Mouse (Mus musculus) G1E-ER4 (cell line): Measurements from ENCODE around the gene Spryd3. TPM values are rescaled to one million over a fixed set of nuclear protein-coding genes. Genes with fewer than 3 reads are reported as not detected.

Experiments used
- GATA1 ChIP-seq: IDR thresholded peaks from one replicate; pipeline ENCODE4 v1.8.0; 2012; ENCODE audit warnings: low read length, inconsistent platforms
- polyA plus RNA-seq: library from polyadenylated mRNA; stranded (reverse); fragments of >175 nt; gene quantifications from 2 replicates; pipeline ENCODE4 v1.2.3, GENCODE M21; 2012

The Spryd3 gene
- polyA plus RNA-seq, 1 experiment = 17.4 TPM

GRCm38 (mm10) chr15:102074070-102074731 lies 61.8 kb downstream of the Spryd3 start:
- TF ChIP-seq GATA1 = no peak

GRCm38 (mm10) chr15:102073559-102074069 lies 62.4 kb downstream of the Spryd3 start, which contains the start of gene Eif4b:
Eif4b (plus strand) TSS chr15:102073773.
- no peak for TF ChIP-seq GATA1

DNA sequence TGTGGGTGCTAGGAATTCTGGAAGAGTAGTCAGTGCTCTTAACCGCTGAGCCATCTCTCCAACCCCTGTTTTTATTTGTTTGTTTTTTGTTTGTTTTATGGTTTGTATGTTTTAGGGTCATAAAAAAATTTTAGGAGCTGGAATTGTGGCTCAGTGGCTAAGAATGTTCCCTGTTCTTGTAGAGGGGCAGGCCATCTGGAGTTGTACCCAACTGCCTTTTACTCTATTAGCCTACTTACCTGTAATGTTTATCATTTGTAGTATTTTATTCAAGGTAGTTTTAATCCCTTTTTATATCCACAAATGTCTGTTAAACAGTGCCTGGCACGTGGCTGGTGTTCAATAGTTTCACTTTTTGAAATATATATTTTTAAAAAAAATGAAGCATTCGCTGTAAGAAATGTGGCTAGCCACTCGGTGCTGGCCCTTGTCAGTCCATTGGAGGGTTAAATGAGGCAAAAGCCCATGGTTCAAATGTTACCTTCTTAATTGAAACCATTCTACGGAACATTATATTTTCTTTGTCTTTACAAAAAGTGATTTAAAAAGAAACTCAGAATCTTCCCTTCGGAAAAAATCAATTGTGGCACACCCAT lies 63.0 kb downstream of the Spryd3 start:
- TF ChIP-seq GATA1 = no peak

DNA sequence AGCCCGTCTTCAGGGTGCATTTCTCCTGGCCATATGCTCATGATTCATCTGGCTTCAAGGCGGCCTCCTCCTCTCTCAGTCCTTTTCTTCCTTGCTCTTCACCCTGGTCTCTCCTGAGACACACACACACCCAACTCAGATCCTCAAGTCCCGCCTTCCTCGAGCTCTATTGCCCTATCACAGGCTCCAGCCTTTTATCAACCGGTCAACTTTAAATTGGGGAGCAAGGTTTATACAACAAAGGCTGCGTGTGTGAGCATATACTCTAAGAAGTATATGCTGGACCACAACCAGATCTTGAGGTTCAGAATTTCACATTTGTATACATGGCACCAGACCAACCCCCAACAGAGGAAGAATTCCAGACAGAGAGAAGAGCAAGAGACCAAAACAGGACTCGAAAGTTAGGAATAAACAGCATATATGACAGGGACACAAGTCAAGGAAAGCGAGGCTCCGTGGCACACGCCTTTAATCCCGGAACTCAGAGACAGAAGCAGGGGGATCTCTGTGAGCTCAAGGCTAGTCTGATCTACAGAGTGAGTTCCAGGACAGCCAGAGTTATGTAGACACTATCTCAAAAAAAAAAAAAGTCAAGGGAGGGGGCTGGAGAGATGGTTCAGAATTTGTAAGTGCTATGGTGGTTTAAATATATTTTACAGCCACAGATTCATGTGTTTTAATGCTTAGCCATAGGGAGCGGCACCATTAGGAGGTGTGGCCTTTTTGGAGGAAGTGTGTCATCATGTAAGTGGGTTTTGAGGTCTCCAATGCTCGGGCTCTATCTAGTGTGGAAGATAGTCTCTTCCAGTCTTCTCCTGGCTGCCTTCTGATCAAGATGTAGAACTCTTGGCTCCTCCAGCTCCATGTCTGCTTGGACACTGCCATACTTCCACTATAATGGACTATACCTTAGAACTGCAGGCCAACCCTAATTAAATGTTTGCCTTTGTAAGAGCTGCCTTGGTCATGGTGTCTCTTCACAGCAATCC lies 65.3 kb downstream of the Spryd3 start:
- no peak for TF ChIP-seq GATA1

Other genes with a start within 250 kb of the Spryd3 start
- not detected in 2 replicates for gene Krt76, start 243.3 kb downstream of the Spryd3 start, polyA plus RNA-seq
- gene Krt4, start 211.5 kb downstream of the Spryd3 start, polyA plus RNA-seq = not detected in 2 replicates
- gene Krt79, start 195.9 kb downstream of the Spryd3 start, polyA plus RNA-seq = not detected in 2 replicates
- not detected in 2 replicates for gene Krt78, start 181.9 kb downstream of the Spryd3 start, polyA plus RNA-seq
- not detected in 2 replicates for gene Krt8, start 131.8 kb downstream of the Spryd3 start, polyA plus RNA-seq
- gene Krt18, start 108.1 kb downstream of the Spryd3 start, polyA plus RNA-seq = not detected in 2 replicates
- 375 and 424 TPM in 2 replicates for gene Eif4b, start 62.5 kb downstream of the Spryd3 start, polyA plus RNA-seq
- 0.27 and 0.48 TPM in 2 replicates for gene Tns2, start 35.8 kb downstream of the Spryd3 start, polyA plus RNA-seq
- gene Igfbp6, start 8.1 kb upstream of the Spryd3 start, polyA plus RNA-seq = 0.16 and 0.45 TPM in 2 replicates
- 5.5 and 5.9 TPM in 2 replicates for gene Soat2, start 14.3 kb upstream of the Spryd3 start, polyA plus RNA-seq
- gene Zfp740, start 67.0 kb upstream of the Spryd3 start, polyA plus RNA-seq = 14.6 and 16.0 TPM in 2 replicates
- 8.9 and 9.5 TPM in 2 replicates for gene Csad, start 68.5 kb upstream of the Spryd3 start, polyA plus RNA-seq
- 29.3 and 36.6 TPM in 2 replicates for gene Itgb7, start 95.7 kb upstream of the Spryd3 start, polyA plus RNA-seq
- 2.6 and 2.9 TPM in 2 replicates for gene Rarg, start 121.3 kb upstream of the Spryd3 start, polyA plus RNA-seq
- not detected in 2 replicates for gene Gm9918, start 134.3 kb upstream of the Spryd3 start, polyA plus RNA-seq
- gene Mfsd5, start 143.2 kb upstream of the Spryd3 start, polyA plus RNA-seq = 74.7 and 76.7 TPM in 2 replicates
- 38.5 and 42.8 TPM in 2 replicates for gene Espl1, start 160.0 kb upstream of the Spryd3 start, polyA plus RNA-seq
- gene Pfdn5, start 189.9 kb upstream of the Spryd3 start, polyA plus RNA-seq = 9.9 and 26.7 TPM in 2 replicates
- 74.6 and 92.3 TPM in 2 replicates for gene Myg1, start 195.5 kb upstream of the Spryd3 start, polyA plus RNA-seq
- 194 and 207 TPM in 2 replicates for gene Aaas, start 214.5 kb upstream of the Spryd3 start, polyA plus RNA-seq
- not detected in 2 replicates for gene Sp7, start 230.9 kb upstream of the Spryd3 start, polyA plus RNA-seq